Mouse (Mus musculus) small intestine, adult 2 months (tissue): ENCODE measurements at regions not wholly inside any gene's neighbourhood (a gene's known extent, or its start where the extent isn't known, plus 50 kb on each side); places are given as distances from the start of the nearest gene placed in this dataset.

ENCODE experiments used
- H3K27ac ChIP-seq: fragments of 200-500 bp; 2 replicates; pipeline ENCODE4 v1.5.1; 2012; ENCODE audit warnings: low read depth, low read length, control low read depth, inconsistent platforms; ENCODE audit not compliant: insufficient read depth
- H3K27me3 ChIP-seq: fragments of 200-500 bp; 2 replicates; pipeline ENCODE4 v1.6.1; 2012; ENCODE audit warnings: mild to moderate bottlenecking, moderate library complexity, low read length, inconsistent platforms; ENCODE audit not compliant: control insufficient read depth, insufficient read depth
- H3K36me3 ChIP-seq: fragments of 200-500 bp; 2 replicates; pipeline ENCODE4 v1.6.1; 2012; ENCODE audit warnings: mild to moderate bottlenecking, low read length, control low read depth, inconsistent platforms; ENCODE audit not compliant: control insufficient read depth, insufficient read depth
- H3K4me1 ChIP-seq: fragments of 200-500 bp; 2 replicates; pipeline ENCODE4 v1.6.1; 2012; ENCODE audit warnings: low read length, inconsistent platforms, mixed read lengths; ENCODE audit not compliant: control insufficient read depth, insufficient read depth, insufficient read length
- H3K4me3 ChIP-seq: fragments of 200-500 bp; 2 replicates; pipeline ENCODE4 v1.5.1; 2012; ENCODE audit warnings: low read depth, mild to moderate bottlenecking, control low read depth, inconsistent platforms, low read length, moderate library complexity
- CTCF ChIP-seq: fragments of 200-500 bp; IDR thresholded peaks from 2 replicates; pipeline ENCODE4 v1.5.1; 2012; ENCODE audit warnings: low read depth, mild to moderate bottlenecking, control low read depth, inconsistent platforms, low read length, moderate library complexity, mixed read lengths; ENCODE audit not compliant: insufficient replicate concordance, insufficient read length; ENCODE audit errors: extremely low read depth
- POLR2A ChIP-seq: fragments of 200-500 bp; IDR thresholded peaks from 2 replicates; pipeline ENCODE4 v1.6.1; 2012; ENCODE audit warnings: low read depth, mild to moderate bottlenecking, control low read depth, inconsistent platforms, low read length, moderate library complexity
- WGBS: fragments of 180-500 bp; shearing (Covaris S2); methylation state at CpG from one replicate; pipeline ENCODE4 v1.1.7; 2018; 5-methylcytosine and 5-hydroxymethylcytosine counted together

DNA sequence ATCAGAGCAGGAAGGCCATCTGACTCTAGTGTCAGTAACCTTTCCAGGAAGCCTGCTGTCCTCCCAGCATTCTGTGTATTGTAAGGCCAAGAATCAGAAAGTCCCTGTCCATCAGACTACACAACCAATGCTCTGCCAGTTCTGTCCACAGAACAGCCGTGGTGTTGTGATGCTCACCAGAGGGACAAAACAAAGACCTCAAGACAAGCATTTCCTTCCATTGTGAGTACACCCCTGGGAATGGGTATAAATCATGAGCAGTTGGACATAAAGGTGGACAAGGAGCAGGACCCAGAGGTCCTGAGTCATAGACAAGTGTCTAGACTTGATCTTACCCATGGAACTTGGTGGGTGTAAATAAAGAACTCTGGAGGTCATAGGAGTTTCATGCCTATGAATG, 55.9 kb upstream of the Gadd45a start:
- TF ChIP-seq CTCF (no peak), POLR2A (no peak)
- 88% methylated on average over 1 of the region's 1 CpGs for WGBS
- Histone ChIP-seq H3K36me3 (no peaks in the 10 kb centered on the region), H3K27me3 (no peaks in the 10 kb centered on the region), H3K4me3 (no peak overlapping the region), H3K4me1 (peaks cover 16% of the 10 kb centered on the region; the same call in 1 of the 2 replicates), H3K27ac (no peak overlapping the region)

DNA sequence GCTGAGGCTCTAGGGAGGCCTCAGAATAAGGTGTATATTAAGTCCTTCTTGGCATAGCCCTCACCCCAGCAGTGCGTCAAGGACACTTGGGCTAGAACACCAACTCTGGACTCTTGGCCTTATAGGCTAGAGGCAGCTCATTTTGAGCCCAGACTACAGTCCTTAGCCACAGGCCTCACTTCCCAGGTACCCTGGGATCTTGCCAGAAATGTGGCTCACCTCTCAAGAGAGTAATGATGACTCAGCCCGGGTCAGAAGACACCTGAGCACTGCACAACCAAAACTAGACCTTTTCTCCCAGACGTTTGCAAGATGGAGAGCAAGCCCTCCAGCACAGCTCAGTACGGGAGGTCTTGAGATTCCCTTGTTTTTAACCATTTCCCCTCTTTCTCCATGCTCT, 52.9 kb upstream of the Gadd45a start:
- Histone ChIP-seq H3K4me3 (no peak overlapping the region), H3K4me1 (peaks cover 17% of the 10 kb centered on the region; the same call in 1 of the 2 replicates), H3K27me3 (no peaks in the 10 kb centered on the region), H3K27ac (no peak overlapping the region), H3K36me3 (no peaks in the 10 kb centered on the region)
- TF ChIP-seq POLR2A (no peak), CTCF (no peak)
- 58% methylated on average over 4 of the region's 4 CpGs for whole genome bisulfite sequencing

DNA sequence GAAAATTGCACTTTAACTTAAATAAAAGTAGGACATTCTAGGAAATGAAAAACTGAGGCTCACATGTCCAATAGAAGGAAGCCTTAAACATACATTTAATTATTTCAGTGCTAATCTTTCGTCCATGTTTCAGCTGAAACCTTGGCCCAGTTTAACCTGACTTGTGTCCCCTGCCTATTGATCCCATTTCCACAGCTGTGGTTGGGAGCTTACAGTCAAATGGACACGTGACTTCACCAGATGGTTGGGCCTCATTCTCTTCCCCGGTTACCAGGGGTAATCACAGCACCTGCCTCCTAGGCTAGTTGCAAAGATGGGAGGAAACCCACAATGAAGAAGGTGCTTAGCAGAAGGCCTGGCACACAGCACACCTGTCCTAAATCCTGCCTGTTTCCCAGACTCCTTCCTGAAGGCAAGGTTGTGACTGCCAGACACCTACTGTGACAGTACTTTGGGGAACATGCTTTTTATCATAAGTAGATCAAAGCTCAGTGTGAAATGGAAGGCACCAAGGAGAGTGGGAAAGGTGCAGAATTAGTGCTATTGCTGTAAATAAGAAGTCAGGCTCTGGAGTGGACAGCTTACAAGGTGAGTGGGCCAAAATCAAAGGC, 52.4 kb upstream of the Gadd45a start:
- peaks cover 17% of the 10 kb centered on the region; the same call in 1 of the 2 replicates for H3K4me1 ChIP-seq
- no peaks in the 10 kb centered on the region for H3K27me3 ChIP-seq
- H3K27ac ChIP-seq, result no peak overlapping the region
- TF ChIP-seq CTCF, result no peak
- TF ChIP-seq POLR2A, result no peak
- no peaks in the 10 kb centered on the region for H3K36me3 ChIP-seq
- 31% methylated on average over 3 of the region's 3 CpGs for WGBS
- H3K4me3 ChIP-seq, result no peak overlapping the region

DNA sequence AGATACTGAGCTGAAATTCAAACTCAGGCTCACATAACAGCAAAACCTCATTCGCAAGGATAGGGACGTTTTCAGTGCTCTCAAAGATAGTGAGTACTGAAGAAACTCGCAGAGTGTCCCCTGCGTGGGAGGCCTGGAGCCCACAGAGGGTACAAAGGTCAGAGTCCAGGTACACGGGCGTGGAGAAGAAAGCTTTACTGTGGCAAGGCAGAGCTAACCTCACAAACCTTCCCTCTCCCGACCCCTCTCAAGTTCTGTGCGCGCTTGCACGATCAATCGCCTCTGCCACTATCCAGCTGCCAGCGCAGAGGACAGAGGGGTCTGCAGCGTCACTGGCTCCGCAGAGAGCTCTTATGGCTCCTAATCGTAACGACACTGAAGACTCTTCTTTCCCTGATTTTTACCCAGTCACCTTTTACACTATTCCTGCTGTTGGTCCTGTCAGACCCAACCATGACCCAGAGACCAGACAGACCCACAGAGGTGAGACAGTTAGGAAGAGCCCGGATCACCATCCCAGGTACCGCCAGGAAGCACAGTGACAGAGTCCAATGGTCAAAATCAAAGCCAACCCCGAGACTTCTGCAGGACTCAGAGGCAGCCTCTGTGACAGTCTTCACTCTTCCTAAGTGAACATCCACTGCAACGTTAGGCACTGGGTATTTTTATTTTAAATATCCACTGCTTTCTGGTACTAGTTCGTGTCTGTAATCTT, 51.6 kb upstream of the Gadd45a start:
- peak overlapping the region; percentile 26 for H3K4me3 ChIP-seq
- H3K4me1 ChIP-seq, result peaks cover 17% of the 10 kb centered on the region; the same call in 1 of the 2 replicates
- 39% methylated on average over 21 of the region's 21 CpGs for WGBS

DNA sequence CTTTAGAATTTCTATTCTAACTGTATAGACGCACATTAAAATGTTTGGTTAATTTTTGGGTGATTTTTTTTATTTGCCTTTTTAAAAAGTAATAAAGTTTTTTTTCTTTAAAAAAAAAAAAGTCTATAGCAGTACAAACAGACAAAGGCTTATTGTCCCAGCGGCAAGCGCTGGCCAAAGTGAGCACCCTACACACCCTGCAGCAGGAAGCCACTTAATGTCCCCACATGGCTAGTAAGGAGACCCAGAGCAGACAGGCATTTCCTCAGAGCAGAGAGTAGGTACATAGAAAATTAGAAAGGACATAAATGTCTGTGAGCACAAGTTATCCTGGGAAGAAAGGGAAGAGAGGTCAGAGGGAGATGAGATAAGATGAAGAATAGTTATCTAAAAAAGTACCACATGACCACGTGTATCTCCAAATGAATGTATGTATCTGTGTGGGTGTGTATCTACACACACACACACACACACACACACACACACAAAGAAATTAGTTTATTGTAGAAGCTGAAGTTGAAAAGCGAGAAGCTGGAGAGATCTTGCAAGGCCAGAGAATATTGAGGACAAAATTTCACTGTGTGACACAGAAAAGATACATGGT, 50.7 kb upstream of the Gadd45a start:
- Histone ChIP-seq H3K27me3 (no peaks in the 10 kb centered on the region), H3K4me3 (no peak overlapping the region), H3K4me1 (peaks cover 17% of the 10 kb centered on the region; the same call in 1 of the 2 replicates), H3K27ac (peak overlapping the region; percentile 39; the same call in 1 of the 2 replicates), H3K36me3 (no peaks in the 10 kb centered on the region)
- TF ChIP-seq CTCF (no peak), POLR2A (no peak)
- WGBS, result 39% methylated on average over 5 of the region's 5 CpGs

More for the DNA sequence above, 51.6 kb upstream of the Gadd45a start:
- Histone ChIP-seq H3K27ac (peak overlapping the region; percentile 77), H3K36me3 (no peaks in the 10 kb centered on the region), H3K27me3 (no peaks in the 10 kb centered on the region)
- TF ChIP-seq POLR2A, result no peak
- no peak for TF ChIP-seq CTCF

DNA sequence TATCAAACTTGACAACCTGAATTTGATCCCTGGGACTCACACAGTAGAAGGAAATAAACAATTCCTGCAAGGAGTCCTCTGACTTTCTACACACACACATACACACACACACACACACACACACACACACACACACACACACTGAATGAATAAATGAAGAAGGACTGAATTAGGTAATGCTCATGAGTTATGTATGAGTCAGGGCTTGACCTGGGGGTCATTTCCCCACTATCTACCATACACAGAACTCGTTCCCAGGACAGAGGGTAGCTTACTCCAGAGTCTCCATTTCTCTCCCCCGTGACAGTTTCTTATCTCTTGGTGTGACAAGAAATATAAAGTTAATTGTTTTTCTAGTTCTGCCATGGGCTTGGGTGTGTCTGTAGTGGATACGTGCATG, 50.1 kb upstream of the Gadd45a start:
- no peaks in the 10 kb centered on the region for H3K27me3 ChIP-seq
- no peaks in the 10 kb centered on the region for H3K36me3 ChIP-seq
- H3K4me3 ChIP-seq, result no peak overlapping the region
- no peak overlapping the region for H3K27ac ChIP-seq
- 21% methylated on average over 3 of the region's 3 CpGs for WGBS
- no peak for TF ChIP-seq POLR2A
- TF ChIP-seq CTCF, result no peak
- H3K4me1 ChIP-seq, result peaks cover 17% of the 10 kb centered on the region; the same call in 1 of the 2 replicates
